Comparison of ENCODE assay signal across 8 mouse cellular contexts in genomic region chr9:48267028-48267441, GRCm38 (mm10).
DNase-seq lines count a peak whose midpoint lies in the region; ATAC-seq and TF ChIP-seq lines count a peak whose summit lies in the region.

No protein-coding gene starts in this region.

- peak; percentile 49 for DNase-seq in G1E (ENCODE audit: low spot score)
- peak; percentile 18 for DNase-seq in lung, adult 2 months
- peak; percentile 8 to 21 for DNase-seq in thymus, postnatal 36 days

- H3K4me1 ChIP-seq in G1E (ENCODE audit: insufficient read depth, low read depth, low read length): peaks cover 23% of the 10 kb centered on the region
- no peaks in the 10 kb centered on the region for H3K4me1 ChIP-seq in brown adipose tissue, adult 24 weeks (ENCODE audit: control insufficient read depth, insufficient read depth, insufficient read length, low read length)
- peaks cover 5% of the 10 kb centered on the region; the same call in 1 of the 2 replicates for H3K4me1 ChIP-seq in heart, embryonic 13.5 days
- H3K4me1 ChIP-seq in kidney, embryonic 15.5 days: peaks cover 9% of the 10 kb centered on the region; the same call in 1 of the 2 replicates
- H3K4me1 ChIP-seq in lung, adult 2 months (ENCODE audit: control insufficient read depth, insufficient read depth, low read length): 0 out of 2 replicates have a peak, but pooled peaks cover 2% of the 10 kb centered on the region
- H3K4me1 ChIP-seq in neural tube, embryonic 15.5 days: peaks cover 13% of the 10 kb centered on the region

- no peak for TF ChIP-seq CTCF in G1E (IDR thresholded peaks at IDR 0.05; ENCODE audit: low read depth, low read length)
- no peak for TF ChIP-seq CTCF in lung, adult 2 months (IDR thresholded peaks at IDR 0.05; ENCODE audit: insufficient read depth, low read length)

- peak overlapping the region; percentile 81 for H3K4me2 ChIP-seq in heart, embryonic 13.5 days
- peak overlapping the region; percentile 97 for H3K4me2 ChIP-seq in kidney, embryonic 15.5 days
- peak overlapping the region; percentile 84 for H3K4me2 ChIP-seq in neural tube, embryonic 15.5 days

- no peaks in the 10 kb centered on the region for H3K36me3 ChIP-seq in G1E (replicated peaks)
- H3K36me3 ChIP-seq in heart, embryonic 13.5 days: no peaks in the 10 kb centered on the region
- no peaks in the 10 kb centered on the region for H3K36me3 ChIP-seq in kidney, embryonic 15.5 days
- no peaks in the 10 kb centered on the region for H3K36me3 ChIP-seq in neural tube, embryonic 15.5 days

- peak overlapping the region; percentile 59 for H3K9ac ChIP-seq in heart, embryonic 13.5 days
- peak overlapping the region; percentile 48 for H3K9ac ChIP-seq in kidney, embryonic 15.5 days
- peak overlapping the region; percentile 29 for H3K9ac ChIP-seq in neural tube, embryonic 15.5 days (replicated peaks)

- peak; percentile 53; the same call in 1 of the 2 replicates for TF ChIP-seq POLR2A in lung, adult 2 months (IDR thresholded peaks at IDR 0.05; ENCODE audit: borderline replicate concordance, extremely low read depth, low read depth, low read length)

- no peaks in the 10 kb centered on the region for H3K9me3 ChIP-seq in G1E (replicated peaks)
- no peaks in the 10 kb centered on the region for H3K9me3 ChIP-seq in heart, embryonic 13.5 days
- no peaks in the 10 kb centered on the region for H3K9me3 ChIP-seq in kidney, embryonic 15.5 days (replicated peaks)
- H3K9me3 ChIP-seq in neural tube, embryonic 15.5 days (replicated peaks): no peaks in the 10 kb centered on the region

- peak overlapping the region; percentile 79 for H3K27ac ChIP-seq in brown adipose tissue, adult 24 weeks (replicated peaks; ENCODE audit: low read depth, low read length)
- H3K27ac ChIP-seq in heart, embryonic 13.5 days (replicated peaks): no peak overlapping the region
- peak overlapping the region; percentile 64 for H3K27ac ChIP-seq in kidney, embryonic 15.5 days
- 0 out of 2 replicates have a peak overlapping the region, but pooled peaks have one; percentile 2 for H3K27ac ChIP-seq in neural tube, embryonic 15.5 days (replicated peaks)

- peaks cover 28% of the 10 kb centered on the region for H3K27me3 ChIP-seq in G1E (ENCODE audit: insufficient read depth, low read length)
- H3K27me3 ChIP-seq in heart, embryonic 13.5 days (replicated peaks): peaks cover 44% of the 10 kb centered on the region
- no peaks in the 10 kb centered on the region for H3K27me3 ChIP-seq in kidney, embryonic 15.5 days
- 0 out of 2 replicates have a peak, but pooled peaks cover 5% of the 10 kb centered on the region for H3K27me3 ChIP-seq in neural tube, embryonic 15.5 days (replicated peaks)

- peak; percentile 48; the same call in 1 of the 2 replicates for ATAC-seq in G1E (ENCODE audit: extremely low read depth, insufficient number of reproducible peaks, low FRiP score, poor library complexity, severe bottlenecking)
- ATAC-seq in erythroblast, adult 5-6 weeks (replicated peaks; ENCODE audit: low FRiP score, poor library complexity, severe bottlenecking): peak; percentile 65
- ATAC-seq in heart, embryonic 13.5 days (ENCODE audit: extremely low read depth, insufficient number of reproducible peaks, low FRiP score, low TSS enrichment): peak; percentile 68
- ATAC-seq in kidney, embryonic 15.5 days (replicated peaks; ENCODE audit: low FRiP score): peak; percentile 96
- peak; percentile 86 for ATAC-seq in neural tube, embryonic 15.5 days (ENCODE audit: low FRiP score)

- H3K4me3 ChIP-seq in G1E (ENCODE audit: low read depth, low read length): peak overlapping the region; percentile 69
- H3K4me3 ChIP-seq in brown adipose tissue, adult 24 weeks (ENCODE audit: insufficient read depth, low read depth, low read length): peak overlapping the region; percentile 57
- peak overlapping the region; percentile 54 for H3K4me3 ChIP-seq in heart, embryonic 13.5 days
- peak overlapping the region; percentile 56 for H3K4me3 ChIP-seq in kidney, embryonic 15.5 days (replicated peaks)
- H3K4me3 ChIP-seq in lung, adult 2 months (replicated peaks; ENCODE audit: extremely low read depth, low read depth, low read length): peak overlapping the region; percentile 98
- H3K4me3 ChIP-seq in neural tube, embryonic 15.5 days (replicated peaks): peak overlapping the region; percentile 42

- under 1% methylated on average over 16 of the region's 16 CpGs for WGBS in heart, embryonic 13.5 days
- under 1% methylated on average over 16 of the region's 16 CpGs for WGBS in kidney, embryonic 15.5 days
- WGBS in lung, adult 2 months: under 1% methylated on average over 16 of the region's 16 CpGs
- WGBS in neural tube, embryonic 15.5 days: under 1% methylated on average over 16 of the region's 16 CpGs

Comparison
In these comparisons a context has a peak if more than half of its experiments do, and no peak if none do; other contexts are left out.
1. H3K4me3 ChIP-seq: peak in every context shown above with its lines; median percentile 98 in lung, adult 2 months; 69 in G1E; 57 in brown adipose tissue, adult 24 weeks; 56 in kidney, embryonic 15.5 days; 54 in heart, embryonic 13.5 days; 42 in neural tube, embryonic 15.5 days.